Mouse (Mus musculus): ENCODE measurements around the gene Fen1.

The Fen1 gene

DNA sequence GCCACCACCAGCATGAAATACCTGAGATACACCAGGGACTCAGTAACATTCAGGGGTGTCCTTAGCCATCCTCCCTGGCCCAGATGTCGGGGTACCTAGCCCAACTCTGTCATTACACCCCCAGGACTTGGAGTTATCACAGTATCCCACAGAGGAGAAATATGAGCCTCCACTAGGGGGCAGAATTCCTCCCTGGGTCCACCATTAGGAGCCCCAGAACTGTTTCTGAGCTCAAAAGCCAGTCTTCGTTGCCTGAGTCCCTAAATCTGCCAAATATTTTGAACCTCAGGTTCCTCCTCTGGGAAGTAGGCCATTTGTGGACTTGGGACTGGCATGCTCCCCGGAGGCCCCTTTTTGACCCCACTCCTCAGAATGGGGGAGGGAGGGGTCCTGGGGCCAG is 15.1 kb upstream of the Fen1 start:
- peak in 1 of 2 experiments; percentile 77 for DNase-seq (ENCODE audit: inconsistent age in 2 of 2, low spot score in 1 of 2)

DNA sequence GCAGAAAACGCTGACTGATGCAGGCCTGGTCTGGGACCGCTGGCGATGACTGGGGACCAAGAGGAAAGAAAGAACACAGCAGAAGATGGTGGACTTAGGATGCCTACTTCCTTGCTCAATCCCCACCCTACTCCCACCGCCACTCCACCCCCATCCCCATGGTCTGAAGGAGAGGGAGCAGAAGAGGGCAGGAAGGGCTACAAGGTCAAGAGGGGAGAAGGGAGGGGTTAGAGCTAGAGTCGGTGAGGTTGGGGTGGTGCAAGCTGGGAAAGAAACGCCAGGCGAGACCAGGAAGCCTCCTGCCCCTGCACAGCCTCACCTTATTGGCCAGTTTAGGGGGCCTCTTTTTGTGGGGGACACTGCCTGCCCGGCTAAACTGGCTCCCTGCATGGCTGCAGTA is 12.1 kb upstream of the Fen1 start:
- DNase-seq (ENCODE audit: inconsistent age in 2 of 2, low spot score in 1 of 2) = no peak

DNA sequence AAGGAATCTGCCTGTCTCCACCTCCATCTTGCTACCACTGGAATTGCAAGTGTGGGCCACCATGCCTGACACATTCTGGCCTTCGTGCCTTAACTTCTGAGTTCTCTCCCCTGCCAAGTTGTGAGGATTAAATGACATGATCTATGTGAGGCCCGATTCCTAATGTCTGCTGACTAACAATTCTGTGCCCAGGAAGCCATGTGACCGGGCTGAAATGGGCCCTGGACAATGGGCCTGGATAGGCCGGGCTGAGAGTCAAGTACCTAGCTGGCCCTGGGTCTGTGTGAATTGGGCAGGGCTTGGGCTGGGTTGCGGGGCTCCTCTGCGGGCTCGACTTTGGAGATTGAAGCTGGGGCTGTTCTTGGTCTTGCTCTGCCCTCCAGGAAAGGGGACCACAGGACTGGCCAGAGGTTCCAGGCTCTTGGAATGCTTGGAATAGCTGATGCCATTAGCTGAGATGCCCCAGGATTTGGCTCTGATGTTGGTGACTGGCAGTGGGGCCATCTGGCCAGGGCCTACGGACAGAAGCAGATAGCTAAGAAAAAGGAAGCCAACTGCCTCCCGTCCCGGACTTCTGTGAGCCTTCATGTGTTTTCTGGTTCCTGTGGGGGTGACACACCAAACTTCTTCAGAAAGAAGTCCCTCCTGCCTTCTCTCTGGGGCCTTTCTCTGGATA is 10.0 kb upstream of the Fen1 start:
- DNase-seq (ENCODE audit: inconsistent age in 2 of 2, low spot score in 1 of 2) = peak in 1 of 2 experiments; percentile 74

DNA sequence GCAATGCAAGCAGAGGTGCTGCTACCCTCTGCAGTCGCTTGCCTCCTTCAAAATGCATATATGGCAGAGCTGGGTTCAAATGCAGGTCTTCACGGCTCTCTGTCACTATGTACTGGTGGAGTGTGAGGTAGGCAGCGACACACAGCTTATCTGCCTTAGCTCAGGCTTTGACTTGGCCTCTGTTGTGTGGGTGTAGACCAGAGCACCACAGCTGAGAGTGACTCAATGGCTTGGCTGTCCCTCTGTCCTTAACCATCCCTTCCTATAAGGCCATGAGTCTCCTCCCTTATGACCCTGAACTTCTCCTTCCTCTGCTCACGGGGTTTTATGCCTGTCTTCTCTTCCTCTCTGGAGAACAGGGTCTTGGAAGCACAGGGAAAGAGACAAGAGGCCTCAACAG is 6.9 kb upstream of the Fen1 start:
- peak in 1 of 2 experiments; percentile 81 for DNase-seq (ENCODE audit: inconsistent age in 2 of 2, low spot score in 1 of 2)

DNA sequence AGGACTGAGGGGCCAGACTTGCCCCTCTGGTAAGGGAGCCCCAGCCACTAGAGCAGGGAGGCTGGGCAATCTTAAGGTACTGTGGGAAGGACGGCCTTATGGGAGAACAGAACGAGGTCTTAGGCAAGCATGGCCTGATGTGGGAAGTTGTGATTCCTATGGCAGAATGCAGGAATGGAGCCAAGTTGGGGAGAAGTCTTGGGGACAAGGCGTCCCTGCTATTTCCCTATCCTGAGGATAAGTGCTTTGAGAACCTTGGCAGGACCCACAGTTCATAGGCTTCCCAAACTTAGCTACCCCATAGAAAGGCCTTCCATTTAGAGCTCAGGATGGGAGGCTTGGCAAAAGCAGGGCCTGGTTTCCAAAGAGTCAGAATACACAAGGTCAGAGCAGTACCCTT is 4.9 kb upstream of the Fen1 start:
- DNase-seq (ENCODE audit: inconsistent age in 2 of 2, low spot score in 1 of 2) = peak; percentile 13 to 37

DNA sequence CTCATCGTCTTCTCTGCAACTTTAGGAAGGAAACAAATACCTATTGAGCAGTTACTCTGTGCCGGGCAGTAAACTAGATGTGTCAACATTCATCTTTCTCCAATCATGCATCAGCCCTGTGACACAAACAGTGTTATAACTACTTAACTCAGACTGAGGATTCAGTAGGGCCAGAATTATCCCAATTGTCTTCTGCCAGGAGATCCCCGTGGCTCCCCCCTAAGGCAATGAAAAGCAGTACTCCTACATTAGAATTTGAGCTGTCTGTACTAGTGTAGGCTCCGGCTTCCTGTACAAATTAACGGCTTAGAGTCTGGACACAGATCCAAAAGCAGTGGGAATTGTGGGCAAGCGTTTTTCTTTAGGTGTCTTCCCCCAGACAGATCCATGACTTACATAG is 1.1 kb upstream of the Fen1 start:
- DNase-seq (ENCODE audit: inconsistent age in 2 of 2, low spot score in 1 of 2) = peak; percentile 10 to 49

DNA sequence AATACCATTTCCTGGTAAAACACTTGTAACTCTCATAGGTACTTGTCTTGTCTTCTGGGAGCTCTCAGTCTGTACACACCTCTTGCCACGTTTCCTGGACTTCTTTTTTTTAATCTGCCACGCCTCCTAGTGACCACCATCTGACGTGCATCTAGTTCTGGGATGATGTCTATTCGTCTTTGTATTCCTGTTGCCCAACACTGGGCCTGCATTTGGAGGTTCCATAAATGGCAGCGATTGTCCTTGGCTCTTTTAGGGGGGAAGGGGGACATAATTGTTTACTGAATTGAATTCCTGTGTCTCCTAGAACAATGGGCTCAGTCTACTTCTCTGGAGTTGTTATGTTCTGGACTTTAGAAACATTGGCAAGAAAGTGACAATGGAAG is 640 bp upstream of the Fen1 start:
- DNase-seq (ENCODE audit: inconsistent age in 2 of 2, low spot score in 1 of 2) = peak; percentile 63 to 89

DNA sequence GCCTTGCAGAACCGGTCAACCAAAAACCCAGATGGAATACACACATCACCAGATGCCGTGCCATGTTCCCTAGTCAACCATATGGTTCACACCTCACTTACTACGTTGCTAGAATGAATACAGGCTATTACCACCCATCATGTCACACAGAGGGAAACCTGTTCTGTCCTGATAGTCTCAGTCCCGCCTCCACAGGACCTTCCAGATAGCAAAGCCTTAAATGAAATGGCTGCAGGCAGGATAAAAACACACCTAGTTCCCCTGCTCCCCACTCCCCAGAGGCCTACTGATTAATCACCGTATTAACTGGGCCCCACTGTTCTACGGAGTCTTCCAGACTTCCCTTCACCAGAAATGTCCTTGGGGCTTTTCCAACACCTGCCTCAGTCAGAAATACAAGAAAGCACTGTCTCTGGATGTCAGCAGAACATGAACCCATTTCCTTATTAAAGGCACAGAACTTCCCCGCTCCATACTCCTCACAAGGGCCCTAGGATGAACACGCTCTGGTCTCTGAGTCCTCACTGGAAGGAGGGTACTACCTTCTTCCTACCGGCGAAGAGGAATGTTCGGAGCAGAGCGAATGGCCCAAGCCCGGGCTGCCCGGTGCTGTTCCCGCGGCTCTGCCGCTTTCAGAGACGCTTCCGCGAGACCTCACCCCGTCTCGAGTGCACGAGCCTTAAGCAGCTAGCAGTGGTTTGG is 672 bp downstream of the Fen1 start:
- DNase-seq (ENCODE audit: inconsistent age in 2 of 2, low spot score in 1 of 2) = peak in 1 of 2 experiments; percentile 17

DNA sequence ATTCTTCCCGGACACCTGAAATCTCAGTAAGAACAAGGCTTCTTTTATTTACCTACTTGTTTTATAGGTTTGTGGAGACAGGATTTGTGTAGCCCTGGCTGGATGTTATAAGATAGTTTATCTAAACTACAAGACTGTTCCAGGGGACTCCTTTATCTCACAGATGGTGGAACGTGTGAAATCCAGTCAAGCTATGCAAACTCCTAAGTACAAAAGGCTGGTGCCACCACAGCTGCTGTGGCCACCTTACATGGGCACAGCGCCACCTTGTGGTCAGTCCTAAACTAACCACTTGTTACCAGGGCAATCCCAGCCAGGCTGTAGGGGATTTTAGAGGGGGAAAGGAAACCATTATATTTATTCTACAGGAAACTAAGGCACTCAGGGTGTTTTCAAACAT is 5.2 kb downstream of the Fen1 start:
- peak; percentile 82 to 93 for DNase-seq (ENCODE audit: inconsistent age in 2 of 2, low spot score in 1 of 2)

DNA sequence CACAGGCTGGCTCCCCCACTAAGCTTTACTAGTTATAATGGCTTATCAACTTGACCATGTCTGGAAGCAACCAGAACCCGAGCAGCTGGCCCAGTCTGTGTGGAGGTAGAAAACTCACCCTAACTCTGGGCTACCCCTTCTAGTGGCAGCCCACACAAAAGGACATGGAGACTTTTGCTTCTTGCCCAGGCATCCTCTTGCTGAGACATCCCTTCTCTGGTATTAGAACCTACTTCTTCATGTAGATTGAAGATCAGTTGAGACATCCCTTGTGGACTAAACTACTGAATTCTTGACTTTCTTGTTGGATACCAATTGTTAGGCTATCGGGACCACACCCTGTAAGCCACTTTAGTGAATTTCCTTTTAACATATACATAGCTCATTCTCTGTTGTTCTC is 5.7 kb downstream of the Fen1 start:
- DNase-seq (ENCODE audit: inconsistent age in 2 of 2, low spot score in 1 of 2) = no peak

DNA sequence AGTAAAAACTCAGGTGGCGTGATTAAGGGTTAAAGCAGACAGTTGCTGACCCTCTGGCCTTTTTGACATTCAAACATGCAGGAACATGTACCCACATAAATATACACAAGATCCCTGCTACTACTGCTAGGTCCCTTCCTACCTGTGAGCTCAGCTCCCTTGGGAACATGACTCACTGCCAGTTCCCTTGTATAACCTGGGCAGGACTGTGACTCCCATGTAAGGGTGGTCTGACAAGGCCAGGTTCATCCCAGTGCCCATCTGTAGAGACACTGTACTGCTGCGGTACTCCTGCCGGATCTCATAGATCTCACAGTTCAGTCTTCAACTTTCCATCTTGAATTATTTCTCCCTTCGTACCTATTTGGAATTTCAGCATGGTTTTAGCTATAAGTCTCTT is 6.8 kb downstream of the Fen1 start:
- peak in 1 of 2 experiments; percentile 26 for DNase-seq (ENCODE audit: inconsistent age in 2 of 2, low spot score in 1 of 2)

DNA sequence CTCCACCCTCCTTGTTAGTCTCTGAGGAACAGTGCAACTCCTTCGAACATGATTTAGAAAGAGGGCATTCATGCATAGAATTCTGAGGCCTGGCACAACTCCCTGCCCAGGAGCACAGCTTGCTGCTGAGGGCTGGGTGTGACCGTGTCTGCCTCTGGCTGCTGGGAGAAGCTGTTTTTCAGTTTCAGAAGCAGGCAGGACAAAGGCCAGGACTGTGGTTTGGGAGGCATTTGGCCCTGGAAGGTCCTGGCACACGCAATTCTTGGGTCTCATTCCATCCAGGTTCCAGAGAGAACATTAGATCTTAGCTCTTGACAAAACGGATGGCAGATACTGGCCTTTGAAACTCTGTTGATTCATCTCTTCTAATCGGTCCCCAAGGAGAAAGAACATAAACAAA is 8.7 kb downstream of the Fen1 start:
- DNase-seq (ENCODE audit: inconsistent age in 2 of 2, low spot score in 1 of 2) = peak; percentile 83 to 85

DNA sequence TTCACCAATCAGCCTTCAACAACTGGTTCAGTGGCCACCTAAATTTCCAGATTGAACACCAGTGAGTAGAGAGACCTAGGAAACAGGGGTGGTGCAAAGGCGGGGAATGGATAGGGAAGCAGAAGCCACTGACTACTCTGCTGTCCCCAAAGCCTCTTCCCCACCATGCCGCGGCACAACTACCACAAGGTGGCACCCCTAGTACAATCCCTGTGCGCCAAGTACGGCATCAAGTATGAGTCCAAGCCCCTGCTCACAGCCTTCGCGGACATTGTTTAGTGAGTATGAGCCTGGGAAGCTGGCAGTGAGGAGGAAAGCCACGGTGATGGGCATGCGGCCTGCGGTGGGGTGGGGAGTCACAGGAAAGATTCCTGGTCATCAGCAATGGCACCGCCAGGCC is 9.6 kb downstream of the Fen1 start:
- DNase-seq (ENCODE audit: inconsistent age in 2 of 2, low spot score in 1 of 2) = no peak

DNA sequence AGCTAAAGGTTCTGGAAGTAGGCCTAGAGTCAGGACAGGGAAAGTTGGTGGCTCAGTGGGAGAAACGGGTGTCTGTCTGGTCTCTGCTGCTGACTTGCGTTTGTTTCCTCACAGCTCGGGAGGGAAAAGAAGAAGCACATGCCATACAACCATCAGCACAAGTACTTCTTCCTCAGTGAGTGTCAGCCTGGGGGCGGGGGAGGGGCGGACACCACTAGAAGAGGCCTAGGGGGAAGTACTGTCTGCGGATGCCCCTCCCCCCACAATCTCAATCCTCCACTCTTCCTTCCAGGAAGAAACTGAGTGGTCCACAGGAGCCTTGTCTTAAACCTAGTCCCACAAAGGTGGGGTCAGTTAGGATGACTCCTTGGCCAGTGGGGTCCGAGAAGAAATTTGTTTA is 12.6 kb downstream of the Fen1 start:
- peak in 1 of 2 experiments; percentile 57 for DNase-seq (ENCODE audit: inconsistent age in 2 of 2, low spot score in 1 of 2)

DNA sequence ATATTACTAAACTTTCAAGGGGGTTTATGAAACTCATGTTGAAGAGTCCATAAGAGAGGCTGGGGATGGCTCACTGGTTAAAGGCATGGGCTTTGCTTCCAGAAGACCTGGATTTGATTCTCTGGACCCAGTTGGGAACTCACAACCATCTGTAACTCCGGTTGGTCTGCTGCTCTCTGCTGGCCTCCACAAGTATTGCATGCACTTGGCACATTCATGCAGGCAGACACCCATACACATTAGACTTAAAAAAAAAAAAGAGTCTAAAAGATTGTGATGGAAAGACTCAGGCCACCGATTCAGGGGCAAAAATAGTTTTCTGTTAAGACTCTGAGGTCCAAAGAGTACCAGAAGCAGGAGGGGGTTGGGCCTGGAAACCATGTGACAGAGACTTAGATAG is 13.2 kb downstream of the Fen1 start:
- peak; percentile 75 to 92 for DNase-seq (ENCODE audit: inconsistent age in 2 of 2, low spot score in 1 of 2)

DNA sequence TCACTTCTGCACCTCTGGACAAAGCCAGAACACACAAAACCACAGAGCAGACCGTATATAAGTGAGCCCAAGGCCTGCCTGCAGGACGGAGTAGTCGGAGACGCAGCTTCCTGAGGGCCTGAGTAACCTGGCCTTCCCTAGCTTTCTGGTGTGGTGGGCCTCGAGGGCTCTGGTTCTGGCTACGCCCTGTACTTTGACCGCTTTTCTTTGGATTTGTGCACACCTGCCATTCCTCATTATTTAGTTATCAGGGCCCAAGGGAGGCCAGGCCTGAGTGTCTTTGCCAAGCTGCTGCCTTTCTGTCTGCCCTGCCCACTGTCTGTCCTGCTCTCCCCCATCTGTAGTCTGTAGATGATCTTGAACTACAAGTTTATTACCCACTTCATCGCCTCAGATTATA is 14.0 kb downstream of the Fen1 start:
- peak in 1 of 2 experiments; percentile 16 for DNase-seq (ENCODE audit: inconsistent age in 2 of 2, low spot score in 1 of 2)

DNA sequence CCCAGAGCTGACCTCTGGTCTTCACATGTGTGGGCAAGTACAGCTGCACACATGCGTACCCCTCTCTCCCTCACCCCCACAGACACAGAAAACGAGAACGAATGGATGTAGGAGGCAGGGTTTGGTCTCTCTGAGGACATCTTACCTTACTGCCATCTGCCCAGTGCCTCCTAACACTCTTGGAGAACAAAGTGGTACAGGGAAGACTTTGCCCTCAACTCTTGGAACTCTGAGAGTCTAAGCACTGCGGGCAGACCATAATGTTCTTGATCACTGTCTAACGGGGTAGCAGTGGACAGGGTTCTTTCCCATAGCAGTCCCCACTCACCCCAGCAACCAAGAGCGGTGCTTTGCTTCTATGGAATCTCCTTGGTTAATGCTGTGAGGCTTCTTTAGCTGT is 14.9 kb downstream of the Fen1 start:
- DNase-seq (ENCODE audit: inconsistent age in 2 of 2, low spot score in 1 of 2) = peak in 1 of 2 experiments; percentile 17

DNA sequence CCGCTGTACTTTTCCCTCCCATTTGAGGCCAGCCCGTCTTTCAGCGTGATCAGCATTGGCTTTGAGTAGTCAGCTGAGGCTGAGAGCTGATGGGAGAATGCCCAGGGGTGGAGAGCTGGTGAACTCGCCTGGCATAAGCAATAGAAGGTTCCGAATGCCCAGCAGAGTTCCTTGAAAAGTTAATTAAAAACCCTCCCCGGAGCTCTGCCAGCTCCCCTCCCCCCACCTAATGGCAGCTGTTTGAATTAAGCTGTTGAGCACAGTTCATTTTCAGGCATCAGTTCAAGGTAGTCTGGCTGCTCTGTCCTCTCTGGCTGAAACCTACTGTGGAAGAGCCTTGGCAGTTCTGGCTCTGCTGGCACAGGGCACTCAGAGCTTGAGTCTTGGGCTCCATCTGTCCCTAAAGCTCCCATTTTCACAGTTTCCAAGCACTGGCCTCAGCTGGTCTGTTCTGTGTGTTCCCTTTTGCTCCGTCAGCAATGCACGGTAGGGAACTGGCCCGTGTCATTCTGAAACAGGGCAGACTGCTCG is 15.6 kb downstream of the Fen1 start:
- peak in 1 of 2 experiments; percentile 85 for DNase-seq (ENCODE audit: inconsistent age in 2 of 2, low spot score in 1 of 2)

DNA sequence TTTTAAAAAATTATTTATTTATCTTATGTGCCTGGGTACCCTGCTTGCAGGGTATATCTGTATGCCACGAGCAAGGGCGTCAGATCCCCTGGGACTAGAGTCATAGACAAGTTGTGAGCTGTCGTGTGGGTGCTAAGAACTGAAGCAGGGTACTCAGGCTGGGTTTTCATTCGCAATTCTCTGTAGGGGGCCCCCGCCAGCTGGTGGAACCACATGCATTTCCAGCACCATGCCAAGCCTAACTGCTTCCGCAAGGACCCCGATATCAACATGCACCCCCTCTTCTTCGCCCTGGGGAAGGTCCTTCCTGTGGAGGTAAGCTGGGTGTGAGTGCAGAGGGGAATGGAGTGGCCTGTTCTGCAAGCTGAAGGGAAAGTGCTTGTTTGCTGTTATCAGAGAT is 17.4 kb downstream of the Fen1 start:
- DNase-seq (ENCODE audit: inconsistent age in 2 of 2, low spot score in 1 of 2) = peak in 1 of 2 experiments; percentile 19

DNA sequence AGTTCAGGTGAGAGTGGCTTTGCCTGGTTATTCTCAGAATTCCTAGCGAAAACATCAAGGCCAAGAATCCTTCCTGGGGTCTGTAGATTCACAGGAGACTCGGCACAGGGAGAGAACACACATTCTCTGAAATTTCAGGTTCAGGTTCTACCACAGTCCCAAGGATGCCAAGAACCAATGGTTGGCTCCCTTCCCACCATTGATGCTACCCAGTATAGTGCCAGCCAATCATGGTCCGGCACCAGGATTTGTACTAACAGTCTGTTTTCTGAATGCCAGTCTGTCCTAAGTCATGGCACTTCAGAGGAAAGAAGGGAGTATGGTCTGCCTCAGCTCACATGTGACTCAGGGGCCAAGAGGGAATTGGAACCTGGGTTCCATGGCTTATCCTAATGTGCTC is 18.1 kb downstream of the Fen1 start:
- DNase-seq (ENCODE audit: inconsistent age in 2 of 2, low spot score in 1 of 2) = peak; percentile 19 to 52

DNA sequence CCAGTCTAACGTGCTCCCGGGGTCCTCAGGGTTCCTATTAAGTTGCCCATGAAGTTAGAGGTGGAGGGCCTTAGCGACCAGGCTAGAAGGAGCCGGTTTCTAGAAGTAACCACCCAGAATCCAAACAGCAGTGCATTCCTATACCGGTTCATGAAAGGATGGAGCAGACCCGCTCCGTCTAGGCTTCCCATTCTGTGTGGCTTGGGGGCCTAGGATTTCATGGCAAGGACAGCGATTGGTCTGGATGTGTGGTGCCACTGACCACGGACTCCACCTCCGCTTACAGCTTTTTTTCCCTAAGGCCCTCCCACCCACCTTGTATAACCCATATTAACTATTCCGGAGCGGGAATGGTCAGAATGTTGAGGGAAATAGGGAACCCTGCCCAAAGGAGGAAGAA is 19.9 kb downstream of the Fen1 start:
- peak; percentile 75 to 90 for DNase-seq (ENCODE audit: inconsistent age in 2 of 2, low spot score in 1 of 2)

DNA sequence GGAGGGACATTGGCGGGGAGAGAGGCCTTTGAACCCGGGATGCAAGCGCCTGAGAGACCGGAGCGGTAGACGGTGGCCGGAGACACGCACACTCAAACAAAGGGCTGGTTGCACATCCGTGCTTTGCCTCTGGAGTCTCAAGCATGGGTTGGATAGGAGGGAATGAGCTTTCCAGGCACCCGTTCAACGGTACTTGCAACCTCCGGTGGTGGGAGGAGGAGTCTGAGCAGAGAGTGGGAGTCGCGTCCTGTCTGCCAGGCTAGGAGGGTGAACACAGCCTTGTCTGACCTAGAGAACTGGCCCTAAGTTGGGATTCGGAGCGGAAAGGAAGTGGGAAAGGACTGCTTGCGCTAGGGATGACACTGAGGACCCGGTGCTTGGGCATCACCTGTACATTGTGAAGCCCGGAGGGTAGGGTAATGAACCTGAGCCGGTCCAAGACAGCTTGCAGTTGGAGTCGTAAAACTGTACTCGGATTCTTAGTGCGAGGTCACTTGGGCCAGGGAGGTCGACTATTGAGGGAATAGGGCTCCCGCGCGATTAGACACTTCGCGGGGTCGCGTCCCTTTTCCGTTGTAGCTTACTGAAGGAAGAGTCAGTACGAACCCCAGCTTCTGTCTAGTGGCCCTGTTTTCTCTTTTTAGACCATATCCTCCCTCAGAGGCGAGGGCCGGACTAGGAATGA is 20.5 kb downstream of the Fen1 start:
- peak; percentile 81 to 93 for DNase-seq (ENCODE audit: inconsistent age in 2 of 2, low spot score in 1 of 2)
